Mouse (Mus musculus) layer of hippocampus, postnatal 36 days (tissue): ENCODE data around the gene Dnajc25. TPM values are rescaled to one million over a fixed set of nuclear protein-coding genes. Genes with fewer than 3 reads are reported as not detected.

Experiments
- total RNA-seq, 2 experiments: library from RNA; stranded (reverse); gene quantifications; 2 replicates each; pipeline ENCODE4 v1.2.3; 2021

Gene Dnajc25
- total RNA-seq, 2 experiments from 2014 or later = 4.4 to 6.6 TPM

Other genes starting within 250 kb of the Dnajc25 start
- under 1 TPM; 0.32 to 0.35 TPM for gene Olfr267, start 207.3 kb upstream of the Dnajc25 start, total RNA-seq
- gene Ecpas, start 82.3 kb upstream of the Dnajc25 start, total RNA-seq = 100 to 1,000 TPM; 120 to 127 TPM
- gene Zkscan16, start 51.4 kb upstream of the Dnajc25 start, total RNA-seq = 10 to 100 TPM; 43.7 to 45.2 TPM
- 1 to 10 TPM; 3.6 to 4.2 TPM for gene Ptgr1, start 7.9 kb upstream of the Dnajc25 start, total RNA-seq
- 1 to 10 TPM; 1.1 to 2.8 TPM for gene Gm20503, start 8.1 kb downstream of the Dnajc25 start, total RNA-seq
- gene Gng10, start 40.0 kb downstream of the Dnajc25 start, total RNA-seq = 100 to 1,000 TPM in 1 of 2 experiments, 10 to 100 TPM in 1; 95.6 to 105 TPM
- gene AI481877, start 143.9 kb downstream of the Dnajc25 start, total RNA-seq = not detected
- 10 to 100 TPM; 67.3 to 75.2 TPM for gene Ugcg, start 194.2 kb downstream of the Dnajc25 start, total RNA-seq